Mouse (Mus musculus): ENCODE data around the gene Zbtb25.

Zbtb25 gene

DNA sequence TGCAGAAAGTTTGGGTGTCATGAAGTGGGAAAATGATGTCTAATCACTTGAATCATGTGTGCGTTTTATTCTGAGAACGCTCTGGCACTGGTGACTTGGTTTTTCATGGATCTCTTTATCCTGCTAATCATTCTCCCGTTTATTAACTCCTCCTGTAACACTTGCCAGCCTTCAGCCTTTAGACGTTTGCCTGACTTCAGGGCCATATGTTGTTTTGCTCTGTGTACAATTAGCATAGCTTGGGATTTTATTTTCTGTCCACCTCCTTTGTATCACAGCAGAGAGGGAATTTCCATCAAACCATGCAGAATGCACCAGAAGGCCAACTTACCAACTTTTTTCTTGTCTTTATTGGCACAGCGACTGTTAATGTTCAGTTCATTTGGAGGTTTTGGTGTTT, 71.6 kb downstream of the Zbtb25 start:
- DNase-seq (ENCODE audit: inconsistent ontology term): no peak
